Mouse (Mus musculus): ENCODE measurements at regions not wholly inside any gene's neighbourhood (a gene's known extent, or its start where the extent isn't known, plus 50 kb on each side); places are given as distances from the start of the nearest gene placed in this dataset.
"Not testable (repeated sequence)": the region's sequence is repeated elsewhere in the genome, so short reads cannot be mapped to it uniquely, and the experiment has no call there.

DNA sequence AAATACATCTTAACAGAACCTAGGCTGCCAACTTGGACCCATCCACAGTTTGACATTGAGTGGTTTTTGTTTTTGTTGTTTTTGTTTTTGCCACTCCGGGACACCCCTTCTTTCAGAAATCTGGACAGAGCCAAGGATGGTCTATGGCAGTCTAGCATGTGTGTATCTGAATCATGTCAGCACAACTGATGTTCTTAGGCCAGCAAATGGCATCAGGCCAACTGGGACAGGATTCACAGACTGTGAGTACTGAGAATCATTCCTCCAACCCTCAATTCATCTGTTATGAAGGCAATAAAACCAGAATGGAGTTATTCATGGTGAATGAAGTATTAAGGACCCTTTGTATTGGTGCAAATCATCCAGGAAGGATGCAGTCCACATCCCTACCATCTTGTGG is 1372.5 kb upstream of the Rag2 start:
- intact Hi-C loops (cut with DNase I): no loop called here
- no peak for DNase-seq

DNA sequence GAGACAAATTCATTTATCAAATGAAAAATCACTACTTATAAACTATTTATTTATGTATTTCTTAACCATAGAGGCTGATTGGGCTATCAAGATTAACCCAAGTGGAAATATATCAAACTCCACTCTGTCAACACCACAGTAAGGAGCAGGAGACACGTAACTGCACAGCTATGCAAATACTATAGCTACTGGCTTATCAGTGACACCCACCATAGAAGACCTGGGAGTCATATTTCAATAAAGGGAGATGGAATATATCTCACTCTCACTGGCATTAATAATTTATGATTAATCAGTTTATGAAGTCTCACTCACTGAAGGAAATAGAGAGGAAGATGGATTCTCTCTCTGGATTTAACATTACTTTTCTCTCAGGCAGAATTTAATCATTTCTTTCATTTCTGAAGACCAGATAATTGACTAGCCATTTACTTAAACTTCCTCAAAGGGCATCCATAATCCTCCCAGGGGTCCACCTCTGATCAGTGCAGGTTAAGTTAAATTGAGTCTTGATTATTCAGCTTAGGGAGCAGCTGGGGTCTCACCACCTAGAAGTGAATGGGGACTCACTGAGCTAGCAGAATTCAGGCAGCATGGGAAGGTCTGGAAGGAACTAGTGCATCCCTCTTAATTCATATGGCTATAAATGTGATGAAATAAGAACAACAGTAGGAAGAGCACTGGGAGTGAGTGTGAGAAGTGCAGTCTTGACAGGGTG is 1365.2 kb upstream of the Rag2 start:
- DNase-seq: no peak
- intact Hi-C loops (cut with DNase I): no loop called here

DNA sequence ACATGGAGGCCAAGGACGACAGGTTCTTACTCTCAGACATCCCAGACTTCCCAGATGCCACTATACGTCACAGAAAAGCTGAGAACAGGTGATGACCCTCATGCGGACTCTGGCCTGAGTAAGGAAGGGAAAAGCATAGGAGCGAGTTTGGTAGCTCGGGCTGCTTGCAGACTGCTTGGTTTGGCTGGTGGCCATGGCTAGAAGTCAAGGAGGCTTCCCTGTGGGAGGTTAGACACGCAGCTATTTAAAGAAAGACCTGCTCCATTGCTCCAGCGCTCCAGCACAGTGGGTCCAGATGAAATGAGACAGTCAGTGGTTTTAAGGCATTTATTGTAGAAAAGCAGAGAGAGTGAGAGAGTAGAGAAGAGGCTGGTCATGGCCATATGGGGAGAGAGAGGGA is 1318.0 kb upstream of the Rag2 start:
- intact Hi-C loops (cut with DNase I): no loop called here

DNA sequence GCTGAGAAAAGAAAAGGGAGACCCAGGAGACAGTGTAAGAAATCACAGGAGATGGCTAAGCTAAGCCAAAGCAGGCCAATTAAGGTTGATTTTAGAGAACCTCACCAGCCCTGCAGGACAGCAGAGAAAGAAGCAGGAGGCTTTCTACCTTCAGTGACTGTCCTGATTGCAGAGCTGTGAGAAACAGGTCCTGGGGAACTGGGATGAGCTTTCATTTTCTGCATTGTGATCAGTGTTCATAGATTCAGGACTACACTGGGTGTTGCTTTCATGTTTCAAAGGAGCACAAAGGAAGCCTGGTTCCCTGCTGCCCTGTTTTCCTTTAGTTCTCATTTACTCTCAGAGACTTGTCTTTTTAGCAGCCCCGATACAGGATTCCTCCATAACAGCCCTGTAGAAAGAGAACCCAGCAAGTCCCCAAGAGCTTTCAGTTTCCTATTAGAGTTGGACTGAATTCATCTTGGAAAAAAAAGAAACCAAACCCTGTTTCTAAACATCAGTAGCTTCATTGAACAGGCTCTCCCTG is 1311.7 kb upstream of the Rag2 start:
- DNase-seq: no peak
- intact Hi-C loops (cut with DNase I): no loop called here

More for the DNA sequence above, 1318.0 kb upstream of the Rag2 start:
- no peak for DNase-seq

DNA sequence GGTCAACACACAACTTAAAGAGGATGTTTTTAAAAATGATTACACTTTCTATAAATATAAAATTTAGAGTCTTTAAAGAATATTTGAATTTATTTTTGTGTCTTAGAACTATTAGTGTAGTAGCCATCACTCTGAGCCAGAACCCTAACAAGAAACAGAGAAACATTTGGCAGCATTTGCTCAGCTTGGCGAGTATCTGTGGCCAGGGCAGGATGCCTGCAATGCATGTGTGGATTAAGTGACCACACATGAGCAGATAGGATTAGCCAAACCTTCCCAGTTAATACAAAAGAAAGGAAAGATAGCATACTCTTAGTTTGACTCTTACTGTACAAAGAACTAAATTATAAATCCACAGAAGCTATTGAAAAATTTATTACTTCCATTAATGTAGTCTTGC is 1304.1 kb upstream of the Rag2 start:
- DNase-seq: peak in 1 of 2 experiments; percentile 1
- intact Hi-C loops (cut with DNase I): no loop called here

DNA sequence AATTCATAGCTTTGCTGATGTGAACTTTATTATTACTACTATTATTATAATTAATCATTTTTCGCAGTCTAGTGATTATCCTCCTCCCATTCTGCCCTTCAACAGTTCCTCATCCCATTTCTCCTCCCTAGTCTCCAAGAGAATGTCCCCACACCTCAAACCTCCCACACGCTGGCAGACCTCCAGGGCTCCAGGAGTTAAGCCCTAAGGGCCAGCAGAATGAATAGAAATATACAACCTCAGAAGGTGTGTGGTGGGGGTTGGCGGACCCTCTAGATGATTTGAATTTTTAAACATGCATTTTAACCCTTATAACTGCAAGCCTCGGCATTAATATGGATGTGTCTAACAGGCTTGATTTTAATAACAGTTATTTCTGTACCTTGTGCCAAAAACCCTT is 1283.8 kb upstream of the Rag2 start:
- DNase-seq: no peak
- intact Hi-C loops (cut with DNase I): no loop called here

DNA sequence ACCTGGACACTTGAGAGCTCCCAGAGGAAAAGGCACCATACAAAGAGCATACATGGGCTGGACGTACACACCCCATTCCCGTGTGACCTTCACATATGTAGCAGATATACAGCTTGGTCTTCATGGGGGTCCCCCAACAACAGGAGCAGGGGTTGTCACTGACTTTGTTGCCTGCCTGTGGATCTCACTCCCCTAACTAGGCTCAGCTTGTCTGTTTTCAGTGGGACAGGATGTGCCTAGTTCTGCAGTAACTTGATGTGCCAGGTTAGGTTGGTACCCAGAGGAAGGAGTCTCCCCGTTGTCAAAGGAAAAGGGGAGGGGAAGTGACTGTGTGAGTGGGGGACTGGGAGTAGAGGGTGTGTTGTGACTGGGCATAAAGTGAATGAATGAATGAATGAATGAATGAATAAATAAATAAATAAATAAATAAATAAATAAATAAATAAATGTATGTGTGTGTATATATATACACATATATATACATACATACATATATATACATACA is 1279.5 kb upstream of the Rag2 start:
- DNase-seq: no peak
- intact Hi-C loops (cut with DNase I): no loop called here

DNA sequence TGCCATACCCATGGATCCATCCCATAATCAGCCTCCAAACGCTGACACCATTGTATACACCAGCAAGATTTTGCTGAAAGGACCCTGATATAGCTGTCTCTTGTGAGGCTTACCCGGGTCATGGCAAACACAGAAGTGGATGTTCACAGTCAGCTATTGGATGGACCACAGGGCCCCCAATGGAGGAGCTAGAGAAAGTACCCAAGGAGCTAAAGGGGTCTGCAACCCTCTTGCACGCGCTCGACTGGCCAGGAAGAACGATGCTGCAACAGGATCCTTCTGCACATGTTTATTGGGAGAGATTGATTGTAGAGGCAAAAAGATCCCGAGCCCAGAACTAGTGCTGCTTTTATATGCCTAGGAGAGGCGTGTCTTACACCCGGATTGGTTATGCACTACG is 1258.9 kb upstream of the Rag2 start:
- DNase-seq; intact Hi-C loops (cut with DNase I): not testable (repeated sequence)

DNA sequence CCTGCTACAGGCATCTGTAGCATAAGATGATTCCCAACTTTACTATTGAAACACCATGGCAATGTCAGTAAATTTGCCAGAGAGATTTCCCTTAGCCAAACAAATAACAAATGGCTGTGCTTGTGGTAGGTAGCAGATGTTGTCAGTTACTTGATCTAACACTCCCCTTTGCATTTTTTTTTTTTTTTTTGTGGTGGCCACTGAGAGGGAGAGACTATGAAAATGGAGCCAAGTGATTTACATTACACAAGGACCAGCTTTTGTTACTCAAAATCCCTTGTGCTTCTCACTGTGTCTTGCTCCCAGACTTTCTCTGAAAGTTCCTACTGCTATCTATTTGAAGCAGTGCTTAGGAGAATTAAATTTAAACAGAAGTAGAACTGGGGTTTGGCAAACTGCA is 1224.7 kb upstream of the Rag2 start:
- intact Hi-C loops (cut with DNase I): no loop called here
- DNase-seq: no peak

DNA sequence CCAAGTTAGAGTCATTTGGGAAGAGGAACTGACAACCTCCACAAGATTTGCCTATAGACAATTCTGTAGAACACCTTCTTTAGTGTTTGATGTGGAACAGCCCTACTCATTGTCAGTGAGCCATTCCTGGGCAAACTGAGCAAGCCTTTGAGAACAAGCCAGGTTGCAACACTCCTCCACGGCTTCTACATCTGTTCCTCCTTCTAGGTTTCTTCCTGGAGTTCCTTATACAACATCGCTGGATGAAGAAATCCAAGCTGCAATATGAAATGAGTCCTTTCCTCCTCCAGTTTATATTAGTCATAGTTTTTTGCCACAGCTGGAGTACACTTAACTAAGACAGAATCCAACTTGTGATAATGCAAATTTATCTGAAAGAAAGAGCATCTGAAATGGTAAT is 1197.9 kb upstream of the Rag2 start:
- no peak for DNase-seq
- intact Hi-C loops (cut with DNase I): no loop called here

DNA sequence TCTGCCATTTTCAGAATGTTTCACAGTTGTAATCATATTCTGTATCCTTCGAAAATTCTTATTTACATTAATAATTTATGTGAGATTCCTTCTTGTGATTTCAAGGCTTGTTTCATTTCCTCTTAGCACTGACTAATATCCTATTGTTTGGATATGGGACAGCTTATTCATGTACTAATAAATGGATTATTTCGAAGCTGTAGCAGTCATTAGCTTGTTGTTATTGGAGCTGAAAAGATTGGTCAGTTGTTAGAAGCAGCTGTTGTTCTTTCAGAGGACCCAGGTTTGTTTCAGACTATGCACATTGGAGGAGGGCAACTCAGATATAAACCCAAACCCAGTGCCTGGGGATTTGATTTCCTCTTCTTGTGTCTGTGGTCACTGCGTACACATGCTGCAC is 1189.5 kb upstream of the Rag2 start:
- intact Hi-C loops (cut with DNase I): no loop called here
- no peak for DNase-seq

DNA sequence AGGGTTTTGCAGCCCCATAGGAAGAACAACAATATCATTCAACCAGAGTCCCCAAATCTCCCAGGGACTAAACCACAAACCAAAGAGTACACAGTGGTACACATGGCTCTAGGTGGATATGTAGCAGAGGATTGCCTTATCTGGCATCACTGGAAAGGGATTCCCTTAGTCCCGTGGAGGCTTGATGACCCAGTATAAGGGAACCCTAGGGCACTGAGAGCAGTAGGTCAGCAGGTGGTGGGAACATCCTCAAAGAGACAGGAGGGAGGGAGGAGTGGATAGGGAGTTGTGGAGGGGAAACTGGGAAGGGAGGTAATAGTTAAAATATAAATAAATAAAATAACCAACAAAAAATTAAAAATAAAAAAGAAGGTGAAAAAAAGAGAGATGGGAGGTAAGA is 1178.7 kb upstream of the Rag2 start:
- intact Hi-C loops (cut with DNase I): no loop called here
- no peak for DNase-seq

DNA sequence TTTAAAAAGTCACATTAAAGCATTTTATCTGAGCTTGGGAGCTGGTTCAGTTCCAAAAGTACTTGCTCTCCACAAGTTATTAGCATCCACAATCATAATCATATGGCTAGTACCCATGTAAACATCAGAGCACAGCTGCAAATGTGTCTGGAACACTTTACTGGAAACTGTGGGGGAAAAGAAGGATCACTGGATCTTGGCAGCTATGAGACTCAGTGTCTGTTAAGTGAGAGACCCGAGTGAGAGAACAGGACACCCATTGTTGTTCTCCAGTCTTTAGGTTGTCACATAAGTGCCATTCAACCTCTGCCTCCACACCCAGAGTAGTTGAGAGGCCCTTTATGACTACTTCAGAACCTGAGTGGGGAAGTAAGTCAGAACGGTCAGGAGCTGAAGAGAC is 1178.2 kb upstream of the Rag2 start:
- DNase-seq: no peak
- intact Hi-C loops (cut with DNase I): no loop called here

DNA sequence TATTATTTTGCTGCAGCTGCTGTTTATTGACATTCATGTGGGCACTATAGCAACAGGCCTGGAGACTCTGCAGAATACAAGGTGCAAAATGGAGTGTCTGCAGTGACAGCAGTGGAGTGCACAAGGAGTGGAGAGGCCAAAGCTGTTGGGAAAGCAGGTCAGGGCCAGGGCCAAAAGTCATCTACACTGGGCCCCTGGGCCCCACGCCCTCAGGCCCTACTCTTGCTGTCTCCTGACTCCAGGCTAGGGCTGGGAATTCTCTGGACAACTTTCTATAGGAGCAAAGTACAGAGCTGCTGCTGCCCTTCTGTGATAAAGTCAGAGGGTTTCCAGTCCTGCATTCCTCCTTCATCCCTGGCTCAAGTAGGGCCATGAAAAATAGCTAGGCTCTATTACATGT is 1164.9 kb upstream of the Rag2 start:
- DNase-seq; intact Hi-C loops (cut with DNase I): not testable (repeated sequence)

DNA sequence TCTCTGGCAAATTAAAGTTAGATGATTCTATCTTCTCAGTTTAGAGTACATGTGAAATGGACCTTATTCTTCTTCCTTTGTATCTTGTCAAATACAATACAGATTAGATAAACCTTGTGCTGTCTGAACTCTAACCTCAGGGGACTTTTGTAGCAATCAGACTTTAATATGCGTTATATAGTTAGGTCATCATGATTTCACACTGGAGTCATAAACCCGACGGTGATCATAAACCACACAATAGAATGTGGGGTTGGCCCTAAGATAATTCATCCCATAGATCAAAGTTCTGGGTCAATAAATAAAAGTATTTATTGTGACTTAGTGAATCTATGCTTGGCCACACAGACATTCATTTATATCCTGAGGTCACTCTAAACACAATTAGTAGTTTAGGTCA is 1138.3 kb upstream of the Rag2 start:
- intact Hi-C loops (cut with DNase I): not testable (repeated sequence)

DNA sequence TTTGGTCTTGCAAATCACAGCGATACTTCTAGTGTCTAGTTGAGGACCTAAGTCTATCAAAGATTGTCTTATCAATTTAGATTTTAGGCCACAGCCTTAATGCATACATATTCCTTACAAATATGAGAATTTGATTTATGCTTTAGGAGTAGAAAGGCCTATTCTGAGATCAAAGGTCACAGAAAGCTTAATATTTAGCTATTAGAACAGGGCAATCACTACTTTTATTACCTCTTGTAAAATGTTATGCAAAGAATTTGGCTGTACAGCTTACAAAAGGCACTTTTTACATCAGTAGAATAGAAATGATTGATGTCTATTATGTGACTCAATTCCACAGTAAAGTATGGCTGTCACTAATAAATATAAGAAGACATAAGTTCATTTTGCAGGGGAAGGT is 1119.4 kb upstream of the Rag2 start:
- DNase-seq; intact Hi-C loops (cut with DNase I): not testable (repeated sequence)

More for the DNA sequence above, 1138.3 kb upstream of the Rag2 start:
- DNase-seq: not testable (repeated sequence)
